Mouse (Mus musculus) lung, postnatal 0 days (tissue): ENCODE results near the gene Cdk18.

Source experiments
- CTCF ChIP-seq: IDR thresholded peaks from 2 replicates; pipeline ENCODE4 v1.5.1; 2016; ENCODE audit warnings: antibody characterized with exemption, mild to moderate bottlenecking
- EP300 ChIP-seq: IDR thresholded peaks from 2 replicates; pipeline ENCODE4 v1.6.1; 2016; ENCODE audit warnings: antibody characterized with exemption, mild to moderate bottlenecking, control low read depth

DNA sequence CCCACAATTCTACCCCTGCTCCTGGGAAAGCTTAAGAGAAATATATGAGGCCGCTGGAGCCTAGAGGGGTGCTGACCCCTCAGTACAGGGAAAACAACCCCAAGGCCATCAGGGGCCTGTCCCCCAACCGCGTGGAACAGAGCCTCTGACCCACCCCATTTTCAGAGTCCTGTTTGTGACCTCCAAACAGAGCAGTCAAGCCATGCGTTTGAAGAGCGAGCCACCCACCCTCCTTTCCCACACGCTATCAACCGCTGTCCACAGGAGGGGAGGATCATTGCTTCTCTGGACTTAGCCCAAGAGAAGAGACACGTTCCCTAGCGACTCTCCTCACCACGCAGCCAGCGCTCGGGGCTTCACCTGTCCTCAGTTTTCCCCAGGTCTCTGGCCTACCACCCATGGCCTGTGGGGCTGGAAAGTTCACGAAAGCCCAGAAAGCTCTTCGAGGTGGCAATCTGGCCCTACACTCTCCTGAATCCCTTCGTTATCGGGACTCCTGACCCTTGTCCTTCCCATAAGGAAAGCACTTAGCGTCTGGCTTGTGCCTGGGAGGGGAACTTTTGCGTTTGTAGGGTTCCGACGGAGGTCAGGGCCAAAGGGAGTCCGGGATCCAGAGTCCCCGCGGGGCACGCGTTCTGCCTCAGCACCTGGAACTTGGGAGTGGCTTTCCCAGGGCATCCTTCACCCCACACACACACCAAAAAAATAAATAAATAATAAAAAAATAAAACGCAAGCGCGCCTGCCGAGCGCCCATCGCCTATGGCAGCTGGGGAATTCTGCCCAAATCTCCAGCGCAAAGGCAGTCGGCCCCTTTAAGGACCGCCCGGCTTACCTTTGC is 688 bp downstream of the Cdk18 start:
- TF ChIP-seq CTCF (no peak), EP300 (no peak)
